Mouse (Mus musculus) forebrain, embryonic 16.5 days (tissue): ENCODE measurements at regions not wholly inside any gene's neighbourhood (a gene's known extent, or its start where the extent isn't known, plus 50 kb on each side); places are given as distances from the start of the nearest gene placed in this dataset.
A peak's percentile ranks its signal among the peaks of the same experiment; 100 is the strongest.

ENCODE experiments used
- ATAC-seq: fragments of 200-750 bp; cut with Nextera tagmentation; 2 replicates; pipeline ENCODE4 v1.8.0; 2017; ENCODE audit warnings: mild to moderate bottlenecking, moderate library complexity
- H3K27ac ChIP-seq: fragments of 300-500 bp; sonication (generic); 2 replicates; pipeline ENCODE4 v1.5.1; 2014; ENCODE audit warnings: low read length, control low read depth
- H3K27me3 ChIP-seq: fragments of 300-500 bp; sonication (generic); replicated peaks from 2 replicates; pipeline ENCODE4 v1.6.1; 2014; ENCODE audit warnings: low read length; ENCODE audit not compliant: control insufficient read depth, insufficient read depth
- H3K36me3 ChIP-seq: fragments of 300-500 bp; sonication (generic); 2 replicates; pipeline ENCODE4 v1.6.1; 2014; ENCODE audit not compliant: control insufficient read depth, insufficient read depth
- H3K4me1 ChIP-seq: fragments of 300-500 bp; sonication (generic); replicated peaks from 2 replicates; pipeline ENCODE4 v1.6.1; 2014; ENCODE audit warnings: low read length; ENCODE audit not compliant: control insufficient read depth, insufficient read depth
- H3K4me2 ChIP-seq: fragments of 300-500 bp; sonication (generic); 2 replicates; pipeline ENCODE4 v1.6.1; 2014; ENCODE audit warnings: mild to moderate bottlenecking, low read length, control low read depth
- H3K4me3 ChIP-seq: fragments of 300-500 bp; sonication (generic); replicated peaks from 2 replicates; pipeline ENCODE4 v1.5.1; 2014; ENCODE audit warnings: mild to moderate bottlenecking, low read length, control low read depth
- H3K9ac ChIP-seq: fragments of 300-500 bp; sonication (generic); replicated peaks from 2 replicates; pipeline ENCODE4 v1.6.1; 2014; ENCODE audit warnings: low read depth, low read length, control low read depth
- H3K9me3 ChIP-seq: fragments of 300-500 bp; sonication (generic); 2 replicates; pipeline ENCODE4 v1.6.1; 2016; ENCODE audit warnings: low read length; ENCODE audit not compliant: control insufficient read depth
- WGBS: fragments of 180-500 bp; shearing (Covaris S2); extraction: QIAGEN DNeasy Blood & Tissue Kit; methylation state at CpG from one replicate; pipeline ENCODE4 v1.1.7; 2014; 5-methylcytosine and 5-hydroxymethylcytosine counted together

- H3K9me3 ChIP-seq: peaks cover 3% of the 10 kb centered on the region
- no peaks in the 10 kb centered on the region for H3K27me3 ChIP-seq
- no peak overlapping the region for H3K27ac ChIP-seq
- ATAC-seq: no peak
- 88% methylated on average over 1 of the region's 1 CpGs for WGBS
- H3K36me3 ChIP-seq: no peaks in the 10 kb centered on the region
- H3K4me2 ChIP-seq: no peak overlapping the region
- H3K4me1 ChIP-seq: peaks cover 6% of the 10 kb centered on the region
- H3K9ac ChIP-seq: no peak overlapping the region
- H3K4me3 ChIP-seq: no peak overlapping the region
These were observed 245.4 kb downstream of the Slc4a3 start for GRCm38 (mm10) chr1:75791509-75791908.

DNA sequence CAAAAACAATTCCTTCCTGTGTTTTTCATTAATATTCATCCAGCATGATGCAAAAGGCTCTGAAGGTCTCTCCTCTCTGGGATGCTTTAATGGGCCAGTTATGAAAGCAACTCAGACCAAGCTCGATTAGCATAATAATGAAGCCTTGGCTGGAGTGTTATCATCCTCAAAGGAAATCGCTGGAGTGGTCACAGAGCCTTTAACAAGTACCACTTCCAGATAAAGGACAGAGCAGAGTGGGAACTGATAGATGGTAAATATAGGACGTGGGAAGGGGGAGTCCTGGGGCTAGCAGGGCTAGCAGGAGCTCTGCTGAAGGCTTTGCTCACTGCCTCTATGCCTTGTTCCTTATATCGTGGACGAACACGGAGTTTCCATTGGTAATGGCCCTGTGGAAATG lies 251.7 kb downstream of the Slc4a3 start:
- Histone ChIP-seq H3K4me2 (no peak overlapping the region), H3K27ac (0 out of 2 replicates have a peak overlapping the region, but pooled peaks have one; percentile 8), H3K9me3 (peaks cover 2% of the 10 kb centered on the region), H3K27me3 (no peaks in the 10 kb centered on the region), H3K4me3 (no peak overlapping the region), H3K4me1 (peaks cover 3% of the 10 kb centered on the region), H3K36me3 (no peaks in the 10 kb centered on the region), H3K9ac (no peak overlapping the region)
- peak; percentile 60 for ATAC-seq
- 14% methylated on average over 6 of the region's 6 CpGs for WGBS

DNA sequence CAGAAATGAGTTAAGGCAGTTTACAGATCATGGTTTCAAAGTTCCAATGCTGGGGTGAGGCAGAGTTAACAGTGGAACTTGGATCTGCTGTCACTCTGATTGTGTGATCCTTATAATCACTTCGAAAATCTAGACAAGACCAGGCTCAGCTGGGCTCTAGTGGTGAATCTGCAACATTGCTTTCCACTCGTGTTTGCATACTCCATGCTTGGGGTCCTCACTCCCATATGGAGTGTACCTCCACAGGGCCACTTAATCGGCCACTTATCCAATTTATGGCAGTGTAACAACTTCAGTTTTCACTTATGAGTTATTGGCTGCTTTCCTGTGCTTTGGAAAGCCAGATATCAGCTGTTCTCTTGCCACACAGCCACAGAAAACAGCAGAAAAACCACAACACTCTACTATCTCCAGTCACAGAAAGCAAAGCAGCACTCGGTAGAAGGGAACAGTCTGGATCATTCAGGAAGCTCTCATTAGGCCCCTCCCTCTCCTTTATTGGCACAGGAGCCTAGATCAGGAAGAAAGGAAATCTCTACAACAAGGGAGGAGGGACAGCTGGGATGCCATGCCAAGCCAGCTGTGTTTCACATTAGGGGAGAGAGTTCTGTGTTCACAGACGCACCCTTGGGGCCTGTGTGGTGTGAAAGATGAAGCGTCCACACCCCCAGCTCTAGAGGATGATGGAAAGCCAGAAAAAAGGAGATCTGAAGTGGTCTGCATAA lies 252.5 kb downstream of the Slc4a3 start:
- H3K27ac ChIP-seq: no peak overlapping the region
- peak; percentile 63 for ATAC-seq
- no peak overlapping the region for H3K9ac ChIP-seq
- no peaks in the 10 kb centered on the region for H3K9me3 ChIP-seq
- 40% methylated on average over 6 of the region's 6 CpGs for WGBS
- no peaks in the 10 kb centered on the region for H3K36me3 ChIP-seq
- peaks cover 3% of the 10 kb centered on the region for H3K4me1 ChIP-seq
- H3K27me3 ChIP-seq: no peaks in the 10 kb centered on the region
- H3K4me3 ChIP-seq: no peak overlapping the region
- H3K4me2 ChIP-seq: no peak overlapping the region

- no peak overlapping the region for H3K4me3 ChIP-seq
- H3K4me1 ChIP-seq: peaks cover 6% of the 10 kb centered on the region; the same call in 1 of the 2 replicates
- no peak overlapping the region for H3K9ac ChIP-seq
- WGBS: 6% methylated on average over 2 of the region's 2 CpGs
- H3K9me3 ChIP-seq: no peaks in the 10 kb centered on the region
- H3K36me3 ChIP-seq: no peaks in the 10 kb centered on the region
- ATAC-seq: peak; percentile 65; the same call in 1 of the 2 replicates
- H3K4me2 ChIP-seq: no peak overlapping the region
- H3K27me3 ChIP-seq: no peaks in the 10 kb centered on the region
- no peak overlapping the region for H3K27ac ChIP-seq
These were observed 258.4 kb downstream of the Slc4a3 start for GRCm38 (mm10) chr1:75804473-75804872.

- no peaks in the 10 kb centered on the region for H3K27me3 ChIP-seq
- ATAC-seq: peak; percentile 78
- WGBS: 27% methylated on average over 3 of the region's 3 CpGs
These were observed 266.4 kb downstream of the Slc4a3 start for GRCm38 (mm10) chr1:75812471-75812870.

GRCm38 (mm10) chr1:75826202-75826601 lies 280.1 kb downstream of the Slc4a3 start:
- no peaks in the 10 kb centered on the region for H3K9me3 ChIP-seq
- ATAC-seq: peak; percentile 36; the same call in 1 of the 2 replicates

More at GRCm38 (mm10) chr1:75812471-75812870, 266.4 kb downstream of the Slc4a3 start:
- H3K4me2 ChIP-seq: no peak overlapping the region
- peaks cover 5% of the 10 kb centered on the region for H3K4me1 ChIP-seq
- H3K9ac ChIP-seq: no peak overlapping the region
- no peak overlapping the region for H3K27ac ChIP-seq
- no peak overlapping the region for H3K4me3 ChIP-seq
- H3K36me3 ChIP-seq: no peaks in the 10 kb centered on the region
- H3K9me3 ChIP-seq: no peaks in the 10 kb centered on the region

GRCm38 (mm10) chr1:75833071-75833830 lies 287.2 kb downstream of the Slc4a3 start:
- H3K9me3 ChIP-seq: no peaks in the 10 kb centered on the region
- H3K27me3 ChIP-seq: no peaks in the 10 kb centered on the region
- no peak overlapping the region for H3K27ac ChIP-seq
- no peak overlapping the region for H3K4me3 ChIP-seq
- no peaks in the 10 kb centered on the region for H3K36me3 ChIP-seq
- no peak for ATAC-seq
- WGBS: 44% methylated on average over 12 of the region's 12 CpGs
- H3K4me1 ChIP-seq: no peaks in the 10 kb centered on the region
- no peak overlapping the region for H3K4me2 ChIP-seq
- no peak overlapping the region for H3K9ac ChIP-seq

More at GRCm38 (mm10) chr1:75826202-75826601, 280.1 kb downstream of the Slc4a3 start:
- H3K9ac ChIP-seq: no peak overlapping the region
- 44% methylated on average over 5 of the region's 5 CpGs for WGBS
- no peak overlapping the region for H3K4me3 ChIP-seq
- no peak overlapping the region for H3K27ac ChIP-seq
- no peaks in the 10 kb centered on the region for H3K36me3 ChIP-seq
- H3K4me1 ChIP-seq: 0 out of 2 replicates have a peak, but pooled peaks cover 4% of the 10 kb centered on the region
- no peak overlapping the region for H3K4me2 ChIP-seq
- H3K27me3 ChIP-seq: no peaks in the 10 kb centered on the region

- Histone ChIP-seq H3K4me3 (no peak overlapping the region), H3K36me3 (no peaks in the 10 kb centered on the region), H3K27me3 (no peaks in the 10 kb centered on the region), H3K27ac (no peak overlapping the region), H3K4me1 (no peaks in the 10 kb centered on the region), H3K9me3 (no peaks in the 10 kb centered on the region), H3K4me2 (no peak overlapping the region), H3K9ac (no peak overlapping the region)
- ATAC-seq: no peak
- WGBS: 88% methylated on average over 3 of the region's 3 CpGs
These were observed 288.3 kb downstream of the Slc4a3 start for GRCm38 (mm10) chr1:75834361-75834760.

- 79% methylated on average over 11 of the region's 11 CpGs for WGBS
- no peaks in the 10 kb centered on the region for H3K27me3 ChIP-seq
- H3K27ac ChIP-seq: no peak overlapping the region
- H3K9me3 ChIP-seq: no peaks in the 10 kb centered on the region
- no peaks in the 10 kb centered on the region for H3K36me3 ChIP-seq
- no peak for ATAC-seq
- no peak overlapping the region for H3K4me2 ChIP-seq
- peaks cover 11% of the 10 kb centered on the region for H3K4me1 ChIP-seq
- H3K9ac ChIP-seq: no peak overlapping the region
- H3K4me3 ChIP-seq: no peak overlapping the region
These were observed 293.6 kb downstream of the Slc4a3 start for GRCm38 (mm10) chr1:75839551-75840223.
